Mouse (Mus musculus) megakaryocyte, adult 5-6 weeks (primary cell): ENCODE measurements at regions not wholly inside any gene's neighbourhood (a gene's known extent, or its start where the extent isn't known, plus 50 kb on each side); places are given as distances from the start of the nearest gene placed in this dataset.

Experiments used
- ATAC-seq: 2 replicates; pipeline ENCODE4 v1.8.0; 2016; ENCODE audit warnings: mild to moderate bottlenecking, inconsistent platforms; ENCODE audit not compliant: poor library complexity, severe bottlenecking

DNA sequence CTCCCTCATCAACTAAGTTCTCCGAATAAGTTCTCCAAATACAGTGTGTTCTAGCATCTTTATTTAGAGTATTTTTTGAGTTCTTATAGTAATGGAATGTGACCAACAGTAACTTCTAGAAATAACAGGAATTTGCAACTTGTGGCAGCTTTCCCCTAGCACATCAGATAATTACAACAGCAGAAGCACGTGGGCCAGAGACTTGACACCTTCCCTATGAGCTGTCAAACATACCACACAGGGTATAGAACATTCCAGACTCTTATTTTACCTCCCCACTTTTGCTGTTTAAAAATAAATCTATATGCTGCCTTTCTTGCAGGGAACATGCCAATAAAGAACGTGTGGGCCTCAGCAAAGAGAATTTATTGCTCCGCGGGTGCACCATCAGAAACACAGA is 77.4 kb upstream of the Commd8 start:
- ATAC-seq, result no peak

DNA sequence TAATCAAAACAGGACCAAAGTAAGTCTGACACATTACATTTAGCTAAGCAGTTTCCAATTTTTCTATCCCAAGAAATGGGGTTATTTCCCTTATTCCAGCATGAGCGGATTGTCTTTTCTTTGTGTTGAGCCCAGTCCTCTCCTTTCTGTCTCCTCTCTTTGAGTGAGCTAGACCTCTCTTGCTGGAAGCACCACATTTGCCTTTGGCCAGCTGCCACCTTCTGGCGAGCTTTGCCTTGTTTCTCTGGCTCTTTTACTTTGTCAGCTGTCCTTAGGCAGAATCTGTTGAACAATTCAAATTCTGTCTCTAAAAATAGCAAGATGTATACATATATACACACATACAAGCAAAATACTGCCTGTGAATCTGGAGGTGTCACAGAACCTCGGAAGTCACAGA is 76.1 kb upstream of the Commd8 start:
- ATAC-seq, result no peak

DNA sequence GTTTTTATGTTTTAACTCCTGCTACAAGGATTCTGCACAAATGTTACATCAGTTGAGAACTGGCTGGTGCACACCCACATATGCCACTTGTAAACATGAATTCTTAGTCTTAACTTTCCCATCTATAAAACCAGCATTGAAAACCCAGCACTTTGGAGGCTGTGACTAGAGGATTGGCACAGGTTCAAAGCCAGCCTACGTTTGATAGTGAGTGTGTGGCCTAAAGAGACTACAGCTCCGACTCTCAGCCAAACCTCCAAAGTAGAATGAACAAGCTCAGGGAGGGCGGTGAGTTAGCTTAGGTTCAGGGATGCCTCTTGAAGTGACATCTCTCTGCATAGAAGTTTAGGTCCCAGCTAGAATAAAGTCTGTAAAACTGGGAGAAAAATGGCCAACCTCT is 75.0 kb upstream of the Commd8 start:
- ATAC-seq, result no peak

DNA sequence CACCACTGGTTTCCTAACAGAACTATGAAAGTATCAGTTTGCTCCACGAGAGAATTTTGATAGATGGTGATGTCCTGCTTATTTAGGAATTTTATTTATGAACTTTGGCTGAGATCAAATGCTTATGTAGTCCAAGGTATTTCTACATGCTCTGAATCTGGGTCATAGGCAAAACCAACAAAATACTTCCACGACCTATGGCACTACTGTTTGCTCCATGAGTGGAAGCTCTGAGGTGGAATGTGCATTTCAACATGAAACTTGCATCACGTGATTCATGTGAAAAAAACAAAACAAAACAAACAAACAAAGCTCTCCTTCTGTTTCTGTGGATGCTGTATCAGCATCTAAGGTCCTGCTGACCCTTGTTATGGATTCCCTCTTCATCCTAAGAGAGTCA is 73.5 kb upstream of the Commd8 start:
- ATAC-seq, result no peak

DNA sequence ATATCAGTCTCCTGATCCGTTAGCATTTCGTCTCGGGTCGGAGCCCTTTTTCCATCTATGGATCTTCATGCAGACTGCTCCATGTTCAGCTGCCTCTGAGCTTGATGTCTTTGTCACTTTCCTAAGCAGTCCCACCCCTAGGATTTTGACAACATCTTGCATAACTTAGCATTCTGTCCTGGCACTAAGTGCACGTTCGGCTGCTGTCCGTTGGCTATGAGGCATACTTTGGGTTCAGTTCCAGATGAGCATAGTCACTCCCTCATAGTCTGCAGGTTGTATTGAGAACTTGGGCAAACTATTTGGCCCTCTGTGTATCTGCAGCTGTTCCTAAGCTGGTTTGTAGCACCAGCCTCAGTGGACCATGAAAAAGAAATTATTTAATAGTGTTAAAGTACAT is 72.3 kb upstream of the Commd8 start:
- ATAC-seq, result no peak

DNA sequence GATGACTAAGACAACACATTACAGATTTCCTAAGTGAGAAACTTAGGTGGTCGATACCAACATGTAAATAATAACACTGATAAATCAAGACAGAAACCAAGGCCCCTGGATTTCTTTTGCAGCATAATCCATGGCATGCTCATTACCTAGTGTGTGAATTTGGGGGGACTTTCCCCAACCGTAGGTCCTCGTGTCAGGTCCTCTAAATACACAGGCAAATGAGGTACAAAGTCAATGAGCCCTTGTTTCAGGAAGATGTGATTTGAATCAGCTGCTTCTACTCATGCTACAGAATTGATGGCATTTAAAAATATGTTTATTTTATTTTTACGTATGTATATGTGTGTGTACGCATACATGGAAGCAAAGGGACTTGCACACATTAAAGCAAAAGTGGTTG is 59.0 kb upstream of the Commd8 start:
- ATAC-seq, result no peak

DNA sequence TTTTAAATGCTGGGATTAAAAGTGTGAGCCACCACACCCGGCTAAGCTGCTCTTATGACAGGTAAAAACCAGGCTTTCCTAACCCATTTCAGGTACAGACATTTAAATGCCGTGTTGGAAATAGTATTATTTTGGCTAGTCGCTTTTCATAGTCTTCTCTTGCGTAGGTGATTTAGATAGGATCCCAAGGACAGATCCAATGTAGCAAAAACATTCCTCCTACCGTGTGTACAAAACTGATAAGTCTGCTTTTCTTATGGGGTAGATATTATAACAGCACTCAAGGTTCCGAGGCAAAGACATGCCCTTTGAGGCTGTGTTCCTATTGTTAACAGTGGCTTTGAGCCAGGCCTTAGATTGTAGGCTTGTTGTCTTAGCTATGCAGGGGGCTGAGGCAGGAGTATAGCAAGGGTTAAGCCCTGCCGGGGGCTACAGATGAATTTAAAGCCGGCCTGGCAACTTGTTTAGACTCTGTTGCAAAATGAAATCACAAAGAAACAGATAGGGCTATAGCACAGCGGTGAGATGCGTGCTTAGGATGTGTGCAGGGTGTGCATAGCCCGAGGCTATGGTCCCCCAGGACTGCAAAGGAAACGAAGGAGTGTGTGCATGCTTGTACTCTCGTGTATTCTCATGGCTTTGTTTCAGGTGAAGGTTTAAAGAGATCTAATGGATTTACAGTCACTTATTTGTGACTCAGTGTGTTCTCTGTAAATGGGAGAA is 57.7 kb upstream of the Commd8 start:
- no peak for ATAC-seq

DNA sequence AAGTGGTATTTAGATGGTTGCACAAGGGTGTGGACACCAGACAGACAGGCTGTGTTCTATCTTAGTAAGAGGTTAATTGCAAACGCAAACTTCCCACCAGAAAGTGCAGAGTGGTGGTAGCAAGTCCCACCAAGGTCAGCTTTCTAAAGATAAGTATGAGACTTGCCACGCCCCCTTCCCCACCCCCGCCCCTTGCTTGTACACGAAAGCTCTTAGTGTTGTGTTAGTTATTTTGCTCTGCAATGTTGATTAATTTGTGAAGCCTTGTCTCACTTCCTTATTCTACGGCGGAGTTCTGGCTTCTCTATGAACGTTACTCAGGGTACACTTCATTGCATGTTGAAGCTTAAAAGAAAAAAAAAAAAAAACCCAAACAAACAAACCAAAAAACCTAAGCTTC is 57.1 kb upstream of the Commd8 start:
- ATAC-seq, result peak; percentile 77

DNA sequence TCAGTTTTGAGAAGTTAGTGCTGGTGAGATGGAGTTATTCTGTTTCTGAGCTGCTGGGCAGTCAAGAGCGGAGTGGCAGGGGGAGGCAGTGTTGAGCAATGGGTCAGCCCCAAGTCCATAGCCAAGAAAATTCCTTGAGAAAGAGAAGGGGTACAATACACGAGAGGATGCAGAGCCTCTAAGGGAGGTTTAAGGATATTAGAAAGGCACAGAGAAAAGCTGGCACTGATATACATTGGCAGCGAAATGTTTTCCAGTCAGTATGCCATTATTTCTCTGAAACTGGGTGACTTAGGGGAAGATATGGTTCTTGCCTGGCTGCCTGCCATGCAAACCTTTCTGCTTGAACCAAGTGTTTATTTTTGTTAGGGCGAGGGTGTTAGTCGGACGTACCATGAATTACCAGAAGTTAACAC is 56.6 kb upstream of the Commd8 start:
- ATAC-seq, result peak; percentile 16; the same call in 1 of the 2 replicates

DNA sequence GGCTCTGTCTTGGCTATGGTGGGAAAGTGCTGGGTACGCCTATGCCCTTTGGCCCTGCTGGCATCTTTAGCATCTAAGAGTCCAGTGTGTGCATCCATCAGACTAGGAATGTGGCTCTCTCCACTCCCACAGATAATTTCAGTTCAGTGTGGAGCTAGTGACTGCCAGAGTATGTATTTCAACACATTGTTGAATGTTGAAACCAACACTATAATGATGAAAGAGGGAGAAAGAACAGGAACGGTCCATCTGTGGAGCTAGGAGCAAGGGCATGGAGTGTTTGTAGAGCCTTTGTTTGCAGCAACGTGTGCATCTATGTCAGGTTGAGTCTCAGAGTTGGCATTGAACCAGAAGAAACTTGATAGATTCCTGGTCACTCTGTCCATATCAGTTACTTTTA is 54.9 kb upstream of the Commd8 start:
- ATAC-seq, result peak; percentile 78

DNA sequence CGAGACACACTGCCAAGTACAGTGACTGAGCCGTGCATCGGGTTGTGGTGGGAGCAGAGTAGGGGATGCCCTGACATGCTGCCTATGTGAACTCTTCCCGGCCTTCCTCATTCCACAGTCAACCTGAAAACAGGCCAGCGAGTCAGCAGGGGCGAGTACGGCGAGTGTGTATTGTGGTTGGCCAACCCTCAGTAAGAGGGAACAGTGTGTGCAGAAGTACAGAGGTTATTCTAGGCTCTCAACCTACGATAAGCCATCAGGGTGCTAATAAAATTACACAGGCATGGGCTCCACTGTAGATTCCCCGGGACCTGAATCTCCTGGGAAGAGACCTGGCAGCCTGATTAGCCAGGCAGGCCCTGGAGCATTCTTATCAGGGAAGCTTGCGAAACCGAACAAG is 51.7 kb upstream of the Commd8 start:
- peak; percentile 68 for ATAC-seq

DNA sequence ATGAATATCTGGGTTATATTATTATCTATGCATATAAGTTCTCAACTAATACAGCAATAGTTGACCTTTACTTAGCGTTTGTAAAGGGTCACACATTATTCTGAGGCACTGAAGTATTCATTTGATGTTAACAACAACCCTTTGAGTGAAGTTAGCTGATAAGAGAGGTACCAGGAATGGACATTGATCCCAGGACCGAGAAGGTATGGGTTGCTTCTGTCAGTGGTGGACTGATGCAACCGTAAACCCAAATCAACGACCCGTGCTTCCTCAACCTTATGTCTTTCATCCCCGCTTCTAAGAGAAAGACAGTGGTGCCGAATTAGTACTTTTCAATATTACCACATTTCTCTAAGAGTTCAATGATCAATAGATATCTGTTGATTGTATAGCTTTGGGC is 51.3 kb upstream of the Commd8 start:
- no peak for ATAC-seq
